Mouse (Mus musculus): ENCODE measurements at regions not wholly inside any gene's neighbourhood (a gene's known extent, or its start where the extent isn't known, plus 50 kb on each side); places are given as distances from the start of the nearest gene placed in this dataset.

- no peak overlapping the region for H3K27ac ChIP-seq
- no peak overlapping the region for H3K4me3 ChIP-seq
- no peaks in the 10 kb centered on the region for H3K27me3 ChIP-seq
- H3K9me3 ChIP-seq, result no peaks in the 10 kb centered on the region
- peaks cover 5% of the 10 kb centered on the region for H3K4me1 ChIP-seq
- WGBS, result 52% methylated on average over 16 of the region's 16 CpGs
- no peak overlapping the region for H3K4me2 ChIP-seq
- no peak overlapping the region for H3K9ac ChIP-seq
- ATAC-seq (ENCODE audit: insufficient number of reproducible peaks, low FRiP score, low TSS enrichment, low read depth), result no peak
- H3K36me3 ChIP-seq, result no peaks in the 10 kb centered on the region
Measured at GRCm38 (mm10) chr2:72746476-72747215, 233.6 kb downstream of the Sp3 start.

- H3K9me3 ChIP-seq, result no peaks in the 10 kb centered on the region
Measured at GRCm38 (mm10) chr2:72747299-72747698, 232.9 kb downstream of the Sp3 start.

GRCm38 (mm10) chr2:72749495-72749894, 230.8 kb downstream of the Sp3 start:
- no peaks in the 10 kb centered on the region for H3K36me3 ChIP-seq
- no peak overlapping the region for H3K9ac ChIP-seq
- H3K4me3 ChIP-seq, result no peak overlapping the region
- no peak overlapping the region for H3K4me2 ChIP-seq
- H3K27me3 ChIP-seq, result no peaks in the 10 kb centered on the region
- H3K4me1 ChIP-seq, result peaks cover 7% of the 10 kb centered on the region; the same call in 1 of the 2 replicates
- H3K27ac ChIP-seq, result no peak overlapping the region
- H3K9me3 ChIP-seq, result no peaks in the 10 kb centered on the region
- ATAC-seq (ENCODE audit: insufficient number of reproducible peaks, low FRiP score, low TSS enrichment, low read depth), result no peak
- WGBS, result 96% methylated on average over 1 of the region's 1 CpGs

More at GRCm38 (mm10) chr2:72747299-72747698, 232.9 kb downstream of the Sp3 start:
- Histone ChIP-seq H3K9ac (no peak overlapping the region), H3K4me3 (no peak overlapping the region), H3K36me3 (no peaks in the 10 kb centered on the region), H3K4me1 (peaks cover 5% of the 10 kb centered on the region; the same call in 1 of the 2 replicates), H3K4me2 (no peak overlapping the region), H3K27me3 (no peaks in the 10 kb centered on the region), H3K27ac (no peak overlapping the region)
- no peak for ATAC-seq (ENCODE audit: insufficient number of reproducible peaks, low FRiP score, low TSS enrichment, low read depth)
- 81% methylated on average over 5 of the region's 5 CpGs for WGBS

GRCm38 (mm10) chr2:72751441-72751840, 228.8 kb downstream of the Sp3 start:
- Histone ChIP-seq H3K9me3 (no peaks in the 10 kb centered on the region), H3K4me2 (no peak overlapping the region), H3K9ac (no peak overlapping the region), H3K4me3 (no peak overlapping the region), H3K4me1 (peaks cover 5% of the 10 kb centered on the region; the same call in 1 of the 2 replicates), H3K27ac (no peak overlapping the region), H3K27me3 (no peaks in the 10 kb centered on the region), H3K36me3 (no peaks in the 10 kb centered on the region)
- WGBS, result 62% methylated on average over 1 of the region's 1 CpGs
- ATAC-seq (ENCODE audit: insufficient number of reproducible peaks, low FRiP score, low TSS enrichment, low read depth), result no peak

- no peaks in the 10 kb centered on the region for H3K9me3 ChIP-seq
- no peak overlapping the region for H3K4me3 ChIP-seq
- no peaks in the 10 kb centered on the region for H3K27me3 ChIP-seq
- H3K4me2 ChIP-seq, result no peak overlapping the region
- H3K9ac ChIP-seq, result no peak overlapping the region
- WGBS, result 39% methylated on average over 4 of the region's 4 CpGs
- no peak for ATAC-seq (ENCODE audit: insufficient number of reproducible peaks, low FRiP score, low TSS enrichment, low read depth)
- H3K36me3 ChIP-seq, result no peaks in the 10 kb centered on the region
- peaks cover 3% of the 10 kb centered on the region; the same call in 1 of the 2 replicates for H3K4me1 ChIP-seq
- no peak overlapping the region for H3K27ac ChIP-seq
Measured at GRCm38 (mm10) chr2:72752624-72753176, 227.5 kb downstream of the Sp3 start.

DNA sequence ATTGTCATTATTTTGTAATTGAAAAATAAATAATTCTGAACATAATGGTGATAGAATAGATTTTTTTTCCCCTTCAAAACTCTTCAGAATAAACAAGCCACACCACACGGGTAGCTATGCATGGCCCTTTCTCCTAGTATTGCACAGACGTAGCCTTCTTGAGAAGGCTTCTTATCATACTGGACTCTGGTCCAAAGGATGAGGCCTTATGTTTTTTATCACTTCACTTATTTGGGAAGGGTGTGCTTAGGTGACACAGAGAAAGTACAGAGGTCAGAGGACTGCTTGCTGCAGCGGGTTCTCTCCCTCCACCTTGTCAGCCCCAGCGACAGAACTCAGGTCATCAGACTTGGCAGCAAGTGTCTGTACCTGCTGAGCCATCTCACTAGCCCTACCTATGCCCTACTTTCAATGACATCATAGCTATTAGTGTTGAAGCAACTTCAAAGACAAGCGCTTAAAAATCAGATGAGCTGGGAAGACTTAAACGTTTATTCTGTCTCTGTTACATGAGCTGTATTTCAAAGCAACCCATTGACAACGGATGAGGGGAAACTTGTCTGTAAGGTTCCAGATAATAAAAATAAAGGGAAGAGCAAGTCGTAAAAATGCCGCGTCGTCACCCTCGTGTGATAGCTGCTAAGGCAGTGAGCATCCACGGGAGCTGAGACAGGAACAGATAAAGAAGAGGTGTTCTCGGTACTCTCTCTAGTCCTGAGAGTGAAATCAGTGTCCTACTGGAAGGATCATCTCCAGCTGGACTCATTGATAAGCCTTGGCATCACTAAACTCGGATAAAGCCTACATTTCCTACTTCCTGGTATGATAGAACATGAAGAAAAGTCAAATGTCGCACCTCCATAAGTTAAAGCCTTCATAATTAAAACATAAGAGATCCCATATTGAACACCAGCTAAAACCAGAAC, 226.2 kb downstream of the Sp3 start:
- no peaks in the 10 kb centered on the region for H3K36me3 ChIP-seq
- H3K4me3 ChIP-seq, result no peak overlapping the region
- no peak for ATAC-seq (ENCODE audit: insufficient number of reproducible peaks, low FRiP score, low TSS enrichment, low read depth)
- peaks cover 3% of the 10 kb centered on the region; the same call in 1 of the 2 replicates for H3K4me1 ChIP-seq
- H3K4me2 ChIP-seq, result no peak overlapping the region
- H3K9ac ChIP-seq, result no peak overlapping the region
- H3K9me3 ChIP-seq, result no peaks in the 10 kb centered on the region
- no peak overlapping the region for H3K27ac ChIP-seq
- 80% methylated on average over 16 of the region's 16 CpGs for WGBS
- no peaks in the 10 kb centered on the region for H3K27me3 ChIP-seq

GRCm38 (mm10) chr2:72763454-72763853, 216.8 kb downstream of the Sp3 start:
- no peak overlapping the region for H3K4me2 ChIP-seq
- no peaks in the 10 kb centered on the region for H3K27me3 ChIP-seq
- no peak overlapping the region for H3K4me3 ChIP-seq
- H3K9ac ChIP-seq, result no peak overlapping the region
- ATAC-seq (ENCODE audit: insufficient number of reproducible peaks, low FRiP score, low TSS enrichment, low read depth), result no peak
- WGBS, result 72% methylated on average over 5 of the region's 5 CpGs
- H3K36me3 ChIP-seq, result no peaks in the 10 kb centered on the region
- no peak overlapping the region for H3K27ac ChIP-seq
- H3K9me3 ChIP-seq, result no peaks in the 10 kb centered on the region
- H3K4me1 ChIP-seq, result no peaks in the 10 kb centered on the region

DNA sequence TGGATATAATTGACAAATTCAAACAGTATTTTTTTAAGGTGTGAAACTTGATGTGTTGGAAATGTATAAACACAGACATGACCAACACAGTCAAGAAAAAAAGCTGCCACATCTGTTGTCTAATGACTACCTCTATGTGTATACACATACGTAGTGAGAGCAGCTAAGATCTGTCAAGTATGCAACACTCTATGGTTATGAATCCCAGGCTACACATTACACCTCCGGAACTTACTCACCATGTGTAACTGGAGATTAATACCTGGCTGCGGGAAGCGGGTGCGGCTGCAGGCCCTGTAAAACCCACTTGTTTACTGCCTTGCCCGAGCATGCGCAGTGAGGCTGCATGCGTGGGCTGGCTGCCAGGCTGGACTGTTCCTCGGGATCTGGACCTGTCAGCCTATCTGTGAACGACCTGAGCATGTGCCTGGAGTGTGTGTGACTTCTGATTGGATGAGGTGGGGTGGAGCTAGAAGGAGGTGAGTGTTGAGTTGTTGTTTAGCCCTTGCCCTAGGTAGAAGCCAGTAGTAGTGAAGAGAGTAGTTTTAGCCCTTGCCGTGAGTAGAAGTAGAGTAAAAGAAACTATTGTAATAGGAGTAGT, 211.1 kb downstream of the Sp3 start:
- WGBS, result 20% methylated on average over 11 of the region's 11 CpGs
- no peak for ATAC-seq (ENCODE audit: insufficient number of reproducible peaks, low FRiP score, low TSS enrichment, low read depth)
- Histone ChIP-seq H3K36me3 (no peaks in the 10 kb centered on the region), H3K4me2 (no peak overlapping the region), H3K27ac (no peak overlapping the region), H3K4me1 (peaks cover 5% of the 10 kb centered on the region; the same call in 1 of the 2 replicates), H3K4me3 (no peak overlapping the region), H3K27me3 (no peaks in the 10 kb centered on the region), H3K9ac (no peak overlapping the region), H3K9me3 (no peaks in the 10 kb centered on the region)

GRCm38 (mm10) chr2:72773401-72773800, 206.8 kb downstream of the Sp3 start:
- 84% methylated on average over 4 of the region's 4 CpGs for WGBS
- Histone ChIP-seq H3K36me3 (no peaks in the 10 kb centered on the region), H3K9ac (no peak overlapping the region), H3K27me3 (no peaks in the 10 kb centered on the region), H3K4me1 (peaks cover 8% of the 10 kb centered on the region), H3K4me3 (no peak overlapping the region), H3K4me2 (no peak overlapping the region), H3K27ac (no peak overlapping the region), H3K9me3 (no peaks in the 10 kb centered on the region)
- no peak for ATAC-seq (ENCODE audit: insufficient number of reproducible peaks, low FRiP score, low TSS enrichment, low read depth)

DNA sequence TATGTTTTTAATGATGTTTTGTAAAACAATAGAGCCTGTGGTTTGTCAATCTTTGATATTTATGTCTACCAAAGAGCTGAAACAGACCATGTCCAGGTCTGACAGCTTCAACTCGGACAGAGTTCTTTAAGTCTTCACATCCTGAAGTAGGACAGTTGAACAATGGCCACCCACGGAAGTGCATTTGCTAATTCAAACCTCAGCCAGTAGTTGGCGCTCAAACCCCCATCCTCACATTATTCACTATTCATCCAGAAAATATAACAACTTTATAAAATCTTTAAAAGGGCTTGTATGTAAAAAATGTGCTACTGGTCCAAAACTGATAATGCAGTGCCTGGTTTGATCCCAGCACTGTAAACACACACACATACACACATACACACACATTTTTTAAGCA, 202.9 kb downstream of the Sp3 start:
- 56% methylated on average over 3 of the region's 3 CpGs for WGBS
- H3K27ac ChIP-seq, result no peak overlapping the region
- H3K4me3 ChIP-seq, result no peak overlapping the region
- no peak overlapping the region for H3K4me2 ChIP-seq
- H3K4me1 ChIP-seq, result peaks cover 18% of the 10 kb centered on the region
- no peaks in the 10 kb centered on the region for H3K27me3 ChIP-seq
- ATAC-seq (ENCODE audit: insufficient number of reproducible peaks, low FRiP score, low TSS enrichment, low read depth), result no peak
- no peaks in the 10 kb centered on the region for H3K9me3 ChIP-seq
- no peak overlapping the region for H3K9ac ChIP-seq
- no peaks in the 10 kb centered on the region for H3K36me3 ChIP-seq

DNA sequence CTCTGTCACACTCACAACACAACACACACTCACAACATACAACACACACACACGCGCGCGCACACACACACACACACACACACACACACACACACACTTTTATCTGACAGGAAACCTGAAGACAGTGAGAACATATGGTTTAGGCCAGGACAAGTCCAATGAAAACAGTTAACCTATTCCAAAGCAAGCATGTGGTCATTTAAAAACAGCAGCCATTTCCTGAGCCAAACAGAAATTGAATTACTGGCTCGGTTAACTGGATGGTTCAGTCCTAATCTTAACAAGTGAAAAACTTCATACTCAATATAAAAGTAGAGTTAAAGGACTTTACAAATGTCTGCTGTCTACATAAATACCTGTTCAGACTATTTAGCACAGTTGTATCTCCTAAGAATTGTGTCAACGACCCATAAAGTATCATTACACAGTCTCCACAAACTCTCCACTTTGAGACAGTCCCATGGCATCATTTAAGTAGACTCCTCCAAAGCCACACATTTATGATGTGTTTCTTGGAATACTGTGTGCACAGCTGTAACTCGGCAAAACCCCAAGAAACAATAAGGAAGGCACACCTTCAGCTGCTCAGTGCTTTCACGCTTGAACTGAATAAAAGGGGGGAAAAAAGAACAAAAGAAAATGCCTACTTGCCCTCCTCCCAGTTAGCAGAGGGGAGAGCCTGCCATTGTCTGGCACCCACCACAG, 202.3 kb downstream of the Sp3 start:
- no peak overlapping the region for H3K4me3 ChIP-seq
- no peaks in the 10 kb centered on the region for H3K27me3 ChIP-seq
- H3K36me3 ChIP-seq, result no peaks in the 10 kb centered on the region
- peaks cover 18% of the 10 kb centered on the region for H3K4me1 ChIP-seq
- no peaks in the 10 kb centered on the region for H3K9me3 ChIP-seq
- peak overlapping the region; percentile 68; the same call in 1 of the 2 replicates for H3K27ac ChIP-seq
- no peak overlapping the region for H3K4me2 ChIP-seq
- H3K9ac ChIP-seq, result no peak overlapping the region
- 55% methylated on average over 8 of the region's 8 CpGs for WGBS
- peak; percentile 83 for ATAC-seq (ENCODE audit: insufficient number of reproducible peaks, low FRiP score, low TSS enrichment, low read depth)
